Mouse (Mus musculus) liver, embryonic 12.5 days (tissue): ENCODE results near the gene Usp8. TPM values are rescaled to one million over a fixed set of nuclear protein-coding genes. Genes with fewer than 3 reads are reported as not detected.

Experiments used
- ATAC-seq: fragments of 200-750 bp; cut with Nextera tagmentation; 2 replicates; pipeline ENCODE4 v1.8.0; 2017; ENCODE audit warnings: moderate number of reproducible peaks, mild to moderate bottlenecking, moderate library complexity
- H3K27ac ChIP-seq: fragments of 300-500 bp; sonication (generic); 2 replicates; pipeline ENCODE4 v1.5.1; 2016; ENCODE audit warnings: mild to moderate bottlenecking
- H3K27me3 ChIP-seq: fragments of 300-500 bp; sonication (generic); replicated peaks from 2 replicates; pipeline ENCODE4 v1.6.1; 2016; ENCODE audit warnings: mild to moderate bottlenecking, moderate library complexity
- H3K36me3 ChIP-seq: fragments of 300-500 bp; sonication (generic); 2 replicates; pipeline ENCODE4 v1.6.1; 2016; ENCODE audit warnings: mild to moderate bottlenecking, moderate library complexity
- H3K4me1 ChIP-seq: fragments of 300-500 bp; sonication (generic); 2 replicates; pipeline ENCODE4 v1.6.1; 2016
- H3K4me2 ChIP-seq: fragments of 300-500 bp; sonication (generic); 2 replicates; pipeline ENCODE4 v1.6.1; 2016; ENCODE audit warnings: mild to moderate bottlenecking, moderate library complexity
- H3K4me3 ChIP-seq: fragments of 300-500 bp; sonication (generic); 2 replicates; pipeline ENCODE4 v1.5.1; 2016; ENCODE audit warnings: mild to moderate bottlenecking, moderate library complexity
- H3K9ac ChIP-seq: fragments of 300-500 bp; sonication (generic); 2 replicates; pipeline ENCODE4 v1.6.1; 2016; ENCODE audit warnings: mild to moderate bottlenecking, moderate library complexity
- H3K9me3 ChIP-seq: fragments of 300-500 bp; sonication (generic); replicated peaks from 2 replicates; pipeline ENCODE4 v1.6.1; 2016; ENCODE audit warnings: mild to moderate bottlenecking, moderate library complexity
- WGBS: fragments of 180-500 bp; shearing (Covaris S2); methylation state at CpG from one replicate; pipeline ENCODE4 v1.1.7; 2016; ENCODE audit not compliant: insufficient replicate concordance; 5-methylcytosine and 5-hydroxymethylcytosine counted together
- polyA plus RNA-seq: library from polyadenylated mRNA; unstranded; fragments of >200 nt; fragmentation: Nextera tagmentation; extraction: Ambion mirVana; gene quantifications from 2 replicates; pipeline ENCODE4 v1.2.1, GENCODE M21; 2016

Usp8 gene
- polyA plus RNA-seq, 1 experiment from 2014 or later: 27.7 TPM

- no peaks in the 10 kb centered on the region for H3K36me3 ChIP-seq
These were observed 76.2 kb downstream of the Usp8 start, which contains the start of gene Usp50 for GRCm38 (mm10) chr2:126783370-126783769. Gene Usp50, minus strand, starts transcription at chr2:126783470.

GRCm38 (mm10) chr2:126787721-126788342 is 80.7 kb downstream of the Usp8 start:
- H3K4me3 ChIP-seq: no peak overlapping the region
- H3K9me3 ChIP-seq: no peaks in the 10 kb centered on the region
- peak; percentile 27; the same call in 1 of the 2 replicates for ATAC-seq

More at GRCm38 (mm10) chr2:126783370-126783769, 76.2 kb downstream of the Usp8 start, which contains the start of gene Usp50:
- H3K4me3 ChIP-seq: no peak within 1 kb of the TSS
- H3K4me1 ChIP-seq: peaks cover 3% of the 10 kb centered on the region; the same call in 1 of the 2 replicates
- no peak within 1 kb of the TSS for H3K27ac ChIP-seq
- 45% methylated on average over 4 of the region's 4 CpGs for WGBS
- no peaks in the 10 kb centered on the region for H3K27me3 ChIP-seq
- no peak for ATAC-seq
- H3K9me3 ChIP-seq: no peaks in the 10 kb centered on the region
- H3K9ac ChIP-seq: no peak within 1 kb of the TSS
- H3K4me2 ChIP-seq: no peak within 1 kb of the TSS

GRCm38 (mm10) chr2:126792611-126793010 is 85.5 kb downstream of the Usp8 start:
- Histone ChIP-seq H3K4me3 (no peak overlapping the region), H3K27me3 (no peaks in the 10 kb centered on the region), H3K9ac (no peak overlapping the region), H3K9me3 (no peaks in the 10 kb centered on the region), H3K4me2 (no peak overlapping the region), H3K36me3 (peaks cover 65% of the 10 kb centered on the region), H3K27ac (no peak overlapping the region), H3K4me1 (peaks cover 2% of the 10 kb centered on the region; the same call in 1 of the 2 replicates)
- ATAC-seq: no peak
- WGBS: 68% methylated on average over 5 of the region's 5 CpGs

More at GRCm38 (mm10) chr2:126787721-126788342, 80.7 kb downstream of the Usp8 start:
- H3K9ac ChIP-seq: no peak overlapping the region
- H3K4me1 ChIP-seq: peaks cover 3% of the 10 kb centered on the region; the same call in 1 of the 2 replicates
- H3K36me3 ChIP-seq: peaks cover 24% of the 10 kb centered on the region
- H3K27me3 ChIP-seq: no peaks in the 10 kb centered on the region
- no peak overlapping the region for H3K27ac ChIP-seq
- WGBS: 50% methylated on average over 9 of the region's 9 CpGs
- no peak overlapping the region for H3K4me2 ChIP-seq

- 73% methylated on average over 3 of the region's 3 CpGs for WGBS
These were observed 88.6 kb downstream of the Usp8 start for GRCm38 (mm10) chr2:126795708-126796107.

GRCm38 (mm10) chr2:126798455-126798854 is 91.3 kb downstream of the Usp8 start:
- Histone ChIP-seq H3K4me3 (no peak overlapping the region), H3K27ac (no peak overlapping the region), H3K4me1 (peaks cover 7% of the 10 kb centered on the region), H3K27me3 (no peaks in the 10 kb centered on the region), H3K4me2 (no peak overlapping the region), H3K36me3 (peaks cover 78% of the 10 kb centered on the region), H3K9ac (no peak overlapping the region), H3K9me3 (no peaks in the 10 kb centered on the region)
- 82% methylated on average over 5 of the region's 5 CpGs for WGBS
- ATAC-seq: no peak

More at GRCm38 (mm10) chr2:126795708-126796107, 88.6 kb downstream of the Usp8 start:
- Histone ChIP-seq H3K4me1 (no peaks in the 10 kb centered on the region), H3K4me3 (no peak overlapping the region), H3K9ac (no peak overlapping the region), H3K4me2 (no peak overlapping the region), H3K9me3 (no peaks in the 10 kb centered on the region), H3K27ac (no peak overlapping the region), H3K27me3 (no peaks in the 10 kb centered on the region), H3K36me3 (peaks cover 86% of the 10 kb centered on the region)
- no peak for ATAC-seq

GRCm38 (mm10) chr2:126801980-126802379 is 94.9 kb downstream of the Usp8 start:
- Histone ChIP-seq H3K27ac (no peak overlapping the region), H3K9me3 (no peaks in the 10 kb centered on the region), H3K27me3 (no peaks in the 10 kb centered on the region), H3K36me3 (peaks cover 75% of the 10 kb centered on the region), H3K4me3 (no peak overlapping the region), H3K4me1 (peaks cover 7% of the 10 kb centered on the region), H3K9ac (no peak overlapping the region), H3K4me2 (no peak overlapping the region)
- ATAC-seq: 0 out of 2 replicates have a peak, but pooled peaks have one; percentile 24
- WGBS: 68% methylated on average over 3 of the region's 3 CpGs

Other genes starting within 250 kb of the Usp8 start
- 2.2 and 2.5 TPM in 2 replicates for gene Atp8b4, start 206.7 kb upstream of the Usp8 start, polyA plus RNA-seq
- 53.1 and 56.3 TPM in 2 replicates for gene Slc27a2, start 154.9 kb upstream of the Usp8 start, polyA plus RNA-seq
- 6.1 and 6.5 TPM in 2 replicates for gene Hdc, start 88.0 kb upstream of the Usp8 start, polyA plus RNA-seq
- 35.3 and 36.2 TPM in 2 replicates for gene Gabpb1, start 31.0 kb upstream of the Usp8 start, polyA plus RNA-seq
- gene Usp50, start 76.1 kb downstream of the Usp8 start, polyA plus RNA-seq: 2.4 and 2.6 TPM in 2 replicates
- 25.4 and 25.7 TPM in 2 replicates for gene Trpm7, start 168.9 kb downstream of the Usp8 start, polyA plus RNA-seq
- 23.6 and 25.0 TPM in 2 replicates for gene Sppl2a, start 225.9 kb downstream of the Usp8 start, polyA plus RNA-seq